Mouse (Mus musculus): ENCODE measurements around the gene Gm9999.

The Gm9999 gene

GRCm38 (mm10) chr7:47027520-47027919, 44.1 kb downstream of the Gm9999 start:
- DNase-seq (ENCODE audit: low spot score) = no peak

- DNase-seq (ENCODE audit: low spot score) = no peak
Measured at GRCm38 (mm10) chr7:47030517-47031193, 47.3 kb downstream of the Gm9999 start.

- DNase-seq (ENCODE audit: low spot score) = no peak
Measured at GRCm38 (mm10) chr7:47031371-47031770, 48.0 kb downstream of the Gm9999 start.

GRCm38 (mm10) chr7:47034785-47035384, 51.5 kb downstream of the Gm9999 start:
- no peak for DNase-seq (ENCODE audit: low spot score)

- DNase-seq (ENCODE audit: low spot score) = no peak
Measured at GRCm38 (mm10) chr7:47035426-47035825, 52.0 kb downstream of the Gm9999 start.
